Mouse (Mus musculus) brain, embryonic 14.5 days (tissue): Measurements from ENCODE around the gene Rps6ka3. TPM values are rescaled to one million over a fixed set of nuclear protein-coding genes. Genes with fewer than 3 reads are reported as not detected.

ENCODE experiments used
- DNase-seq: peaks from one replicate; pipeline ENCODE4 v3.0.0-alpha.2; 2011; ENCODE audit warnings: low read depth
- CTCF ChIP-seq: fragments of 200-500 bp; IDR thresholded peaks from 2 replicates; pipeline ENCODE4 v1.5.1; 2012; ENCODE audit warnings: inconsistent platforms, mild to moderate bottlenecking, moderate library complexity, borderline replicate concordance; ENCODE audit not compliant: insufficient read depth, insufficient read length; ENCODE audit errors: extremely low read depth
- POLR2A ChIP-seq: fragments of 200-500 bp; IDR thresholded peaks from 2 replicates; pipeline ENCODE4 v1.6.1; 2012; ENCODE audit warnings: mild to moderate bottlenecking, inconsistent platforms, borderline replicate concordance; ENCODE audit not compliant: poor library complexity, insufficient read depth, insufficient read length, severe bottlenecking; ENCODE audit errors: extremely low read depth
- polyA plus RNA-seq: library from polyadenylated mRNA; depleted of rRNA; stranded (reverse); fragments of >200 nt; gene quantifications from 2 replicates; pipeline ENCODE4 v1.2.3, GENCODE M21; 2012

Gene Rps6ka3
- polyA plus RNA-seq, 1 experiment = 24.4 TPM

DNA sequence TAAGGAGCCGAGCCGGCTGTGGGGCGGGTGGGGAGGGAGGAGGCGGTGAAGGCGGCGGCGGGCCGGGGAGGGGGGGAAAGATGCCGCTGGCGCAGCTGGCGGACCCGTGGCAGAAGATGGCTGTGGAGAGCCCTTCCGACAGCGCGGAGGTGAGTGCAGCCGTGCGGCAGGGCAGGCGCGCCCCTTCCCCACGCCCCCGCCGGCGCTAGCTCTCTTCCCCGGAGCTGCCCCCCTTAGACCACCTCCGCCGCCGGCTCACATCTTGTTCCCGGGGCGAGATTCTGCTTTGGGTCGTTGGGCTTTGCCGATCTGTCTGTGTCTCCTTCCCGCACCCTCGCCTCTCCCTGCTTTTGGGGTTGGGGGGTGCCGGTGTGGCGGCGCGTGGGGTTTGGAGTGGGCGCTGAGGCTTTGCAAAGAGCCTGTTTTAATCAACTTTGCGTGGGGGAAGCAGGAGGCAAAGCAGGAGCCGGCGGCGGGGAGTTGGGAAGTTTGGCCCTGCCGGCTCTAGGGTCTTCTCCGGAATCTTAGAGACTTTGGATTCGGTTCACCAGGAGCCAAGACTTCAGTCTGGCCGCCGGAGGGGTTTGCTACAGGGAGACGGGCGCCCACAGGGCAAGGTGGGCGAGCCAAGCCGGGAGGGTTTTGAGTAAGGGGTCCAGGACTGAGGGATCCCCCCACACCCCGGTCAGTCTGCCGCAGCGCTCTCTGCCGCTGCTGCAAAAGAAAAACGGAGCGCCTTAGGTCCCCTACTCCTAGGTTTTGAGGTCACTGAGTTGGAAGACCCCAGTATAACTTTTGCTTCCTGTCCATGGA, 46.1 kb downstream of the Rps6ka3 start:
- TF ChIP-seq CTCF (no peak), POLR2A (no peak)

DNA sequence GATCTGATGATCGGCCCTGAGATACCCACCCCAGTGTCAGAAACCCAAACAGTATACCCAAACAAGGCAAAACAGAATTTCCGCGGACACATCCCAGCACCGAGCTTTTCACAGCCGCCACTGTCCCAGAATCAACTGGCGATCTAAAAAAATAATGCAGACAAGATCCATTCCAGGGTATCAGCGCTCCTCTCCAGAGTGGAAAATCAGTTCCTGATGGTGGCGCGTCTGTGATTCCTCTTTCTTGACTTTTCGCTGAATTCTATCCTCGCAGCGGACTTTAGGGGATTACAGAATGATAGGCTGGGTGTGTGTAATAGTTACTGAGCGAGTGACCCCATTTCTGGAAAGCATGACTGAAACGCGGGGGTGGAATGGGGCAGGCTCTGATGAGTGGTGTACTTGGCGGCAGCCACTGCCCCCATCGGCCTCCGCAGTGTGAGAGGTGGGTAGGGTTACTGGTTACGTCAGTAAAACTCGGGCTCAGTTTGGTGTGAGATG, 46.9 kb downstream of the Rps6ka3 start:
- TF ChIP-seq POLR2A (no peak), CTCF (no peak)
- DNase-seq = peak; percentile 52

More for the DNA sequence above, 46.1 kb downstream of the Rps6ka3 start:
- peak; percentile 18 for DNase-seq

DNA sequence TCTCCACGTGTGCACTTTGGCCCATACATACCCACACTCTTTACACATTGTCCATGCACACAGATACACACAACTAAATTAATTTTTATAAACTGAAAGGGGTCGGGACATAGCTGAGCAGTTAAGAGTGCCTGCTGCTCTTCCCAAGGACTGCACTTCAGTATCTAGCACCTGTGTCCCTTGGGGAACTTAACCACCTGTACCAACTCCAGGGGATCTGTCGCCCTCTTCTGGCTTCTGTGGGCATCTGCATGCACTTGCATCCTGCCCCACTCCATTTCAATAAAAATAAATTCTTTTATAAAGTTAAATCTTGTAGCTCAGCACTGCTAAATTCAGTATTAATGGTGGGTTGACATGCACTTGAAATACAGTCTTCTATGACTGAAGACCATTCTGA, 54.6 kb downstream of the Rps6ka3 start:
- DNase-seq = peak; percentile 9
- no peak for TF ChIP-seq POLR2A
- peak; percentile 26; the same call in 1 of the 2 replicates for TF ChIP-seq CTCF

DNA sequence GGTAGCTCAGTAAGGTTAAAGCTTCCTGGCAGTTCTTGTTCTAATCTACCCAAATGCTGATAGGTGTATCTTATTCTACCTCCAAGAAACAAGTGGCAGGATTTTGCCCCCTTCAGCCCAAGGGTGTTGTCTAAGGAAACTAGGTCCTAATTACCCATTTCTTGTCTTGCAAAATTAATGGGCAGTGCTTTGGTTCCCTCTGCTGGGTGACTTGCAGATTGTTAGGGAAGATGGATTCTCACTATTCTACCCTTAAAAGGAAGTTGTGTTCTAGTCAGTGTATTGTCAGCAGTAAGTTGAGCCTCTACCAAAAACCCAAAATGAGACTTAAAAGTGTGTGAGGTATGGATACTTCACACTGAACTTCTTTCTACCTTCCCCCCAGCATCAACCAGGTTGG, 59.0 kb downstream of the Rps6ka3 start:
- peak; percentile 47 for DNase-seq
- TF ChIP-seq CTCF = peak; percentile 25; the same call in 1 of the 2 replicates
- TF ChIP-seq POLR2A = no peak

DNA sequence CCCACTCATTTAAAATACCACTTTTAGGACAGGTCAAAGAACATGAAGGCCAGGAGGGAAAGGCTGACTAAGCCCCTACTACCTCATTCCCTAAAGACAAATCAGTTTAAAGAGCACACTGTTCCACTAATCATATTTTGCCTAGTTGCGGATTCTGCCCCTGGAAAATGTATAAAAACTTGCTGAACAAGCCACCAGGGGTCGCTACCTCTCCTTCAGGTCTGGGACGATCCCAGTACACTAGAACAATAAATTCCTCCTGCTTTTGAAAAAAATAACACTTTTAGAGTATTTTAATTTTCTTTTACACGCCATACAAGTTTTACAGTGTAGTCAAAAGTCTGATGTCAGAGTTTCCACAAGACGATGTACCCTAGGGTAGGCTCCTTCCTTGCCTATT, 76.7 kb downstream of the Rps6ka3 start:
- TF ChIP-seq POLR2A (no peak), CTCF (peak; percentile 10; the same call in 1 of the 2 replicates)
- DNase-seq = peak; percentile 2

DNA sequence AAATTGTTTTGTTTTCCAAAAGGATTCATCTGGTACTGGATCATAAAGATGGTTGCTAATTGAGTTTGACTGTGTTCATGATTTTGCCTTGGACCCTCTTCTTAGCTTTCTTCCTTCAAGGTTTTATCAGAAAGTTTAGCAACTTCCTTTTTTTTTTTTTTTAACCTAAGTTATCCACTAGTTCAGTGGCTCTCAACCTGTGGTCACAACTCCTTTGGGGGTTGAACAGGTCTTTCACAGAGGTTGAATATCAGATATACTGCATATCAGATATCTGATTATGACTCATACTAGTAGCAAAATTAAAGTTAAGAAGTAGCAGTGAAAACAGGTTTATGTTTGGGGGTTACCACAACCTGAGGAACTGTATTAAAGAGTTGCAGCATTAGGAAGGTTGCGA, 85.8 kb downstream of the Rps6ka3 start:
- TF ChIP-seq POLR2A (no peak), CTCF (no peak)
- DNase-seq = no peak

DNA sequence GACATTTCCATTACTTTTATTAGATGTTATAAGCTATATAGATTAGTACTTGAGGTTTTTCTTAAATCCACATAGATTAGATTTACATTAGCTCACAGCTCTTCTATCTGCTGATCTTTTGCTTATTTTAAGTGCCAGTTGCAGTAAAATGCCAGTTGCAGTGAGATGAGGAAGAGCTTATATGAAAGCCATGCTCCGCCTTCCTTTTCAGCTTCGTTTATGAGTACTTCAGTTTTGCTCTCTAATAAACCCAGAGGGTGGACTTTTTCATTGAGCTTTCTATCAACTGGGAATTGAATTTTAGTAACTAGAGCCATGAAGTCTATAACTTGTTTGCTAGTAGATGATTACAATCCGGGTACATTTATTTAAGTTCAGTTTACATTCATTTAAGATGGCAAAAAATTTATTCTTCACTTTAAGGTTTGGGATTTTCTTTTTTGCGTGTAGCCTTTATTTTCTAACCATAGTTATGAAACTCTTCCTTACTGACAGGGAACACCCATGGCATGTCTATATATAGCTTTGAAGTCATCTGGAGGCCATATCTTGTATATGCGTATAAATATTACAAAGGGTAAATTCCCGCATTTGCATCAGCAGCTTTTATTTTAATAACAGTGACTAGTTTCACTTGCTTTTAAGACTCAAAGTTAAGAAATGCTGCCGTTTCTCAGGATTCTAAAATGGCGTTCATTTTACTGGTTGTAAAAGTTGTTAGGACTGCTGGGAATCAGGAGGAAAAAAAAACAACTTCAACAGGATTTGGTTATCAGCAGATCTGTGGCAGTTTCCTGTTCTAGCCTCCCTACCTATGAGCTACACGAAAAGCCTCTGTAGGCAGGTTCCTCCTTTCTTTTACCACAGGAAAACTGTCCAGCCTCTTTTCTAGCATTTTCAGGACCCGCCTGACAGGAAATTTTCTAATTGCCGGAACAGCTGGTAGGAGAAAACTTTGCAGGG, 92.5 kb downstream of the Rps6ka3 start:
- TF ChIP-seq POLR2A (no peak), CTCF (no peak)
- DNase-seq = no peak

DNA sequence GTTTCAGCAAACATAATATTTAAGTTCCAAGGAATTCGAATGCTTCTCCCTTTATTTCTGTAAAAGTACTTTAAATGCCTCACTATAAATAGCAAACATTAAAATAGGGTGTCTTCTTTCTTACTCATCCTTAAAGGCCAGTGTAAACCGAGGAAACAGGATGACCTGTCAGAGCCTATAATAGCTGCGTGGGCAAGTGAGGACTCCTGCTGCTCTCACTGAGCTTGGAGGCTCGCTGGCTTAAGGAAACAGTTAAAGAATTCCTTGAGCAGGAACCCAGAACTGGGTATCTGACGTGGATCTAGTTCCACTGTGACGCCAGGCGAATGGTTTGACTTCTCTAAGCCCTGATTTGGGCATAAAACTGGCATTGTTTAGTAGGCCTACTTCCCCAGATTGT, 105.2 kb downstream of the Rps6ka3 start:
- no peak for DNase-seq
- TF ChIP-seq CTCF = no peak
- TF ChIP-seq POLR2A = no peak

DNA sequence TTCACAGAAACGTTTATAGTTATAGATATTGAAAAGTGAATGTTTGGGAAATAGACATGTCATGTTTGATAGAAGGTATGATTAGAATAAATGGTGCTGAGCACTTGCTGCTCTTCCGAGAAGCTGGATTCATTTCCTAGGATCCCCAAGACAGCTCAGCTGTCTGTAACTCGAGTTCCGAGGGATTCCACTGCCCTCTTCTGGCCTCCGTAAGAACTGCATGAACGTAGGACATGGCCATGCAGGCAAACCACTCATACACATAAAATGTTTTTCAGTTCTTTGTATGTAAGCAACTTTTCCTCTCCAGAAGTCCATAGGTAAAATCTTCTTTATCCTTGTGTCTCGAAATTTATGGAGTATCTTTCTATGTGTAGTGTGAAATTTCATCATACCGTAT, 111.2 kb downstream of the Rps6ka3 start:
- TF ChIP-seq CTCF (peak; percentile 71; the same call in 1 of the 2 replicates), POLR2A (no peak)
- peak; percentile 80 for DNase-seq

DNA sequence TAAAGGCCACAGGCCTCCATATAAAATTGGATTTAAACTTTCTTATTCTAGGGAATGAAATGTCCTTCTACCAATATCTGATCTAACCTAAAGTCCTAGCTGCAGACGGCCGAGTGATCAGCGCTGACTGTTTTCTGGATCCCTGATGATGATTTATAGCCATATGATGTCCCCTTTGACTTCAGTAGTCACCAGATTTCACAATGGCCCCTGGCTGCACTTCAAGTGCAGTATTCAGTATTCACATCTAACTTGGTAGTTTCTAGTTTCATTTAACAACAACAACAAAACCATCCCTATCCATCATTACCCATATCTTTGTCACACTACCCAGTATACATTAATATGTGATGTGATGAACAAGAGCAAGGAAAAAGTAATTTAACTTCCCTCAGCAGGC, 154.4 kb downstream of the Rps6ka3 start:
- no peak for TF ChIP-seq CTCF
- TF ChIP-seq POLR2A = no peak
- DNase-seq = no peak
